Mouse (Mus musculus): ENCODE results near the gene Krt2.

- TF ChIP-seq POLR2A (IDR thresholded peaks at IDR 0.05; ENCODE audit: low read depth, low read length) (no peak), CTCF (IDR thresholded peaks at IDR 0.05; ENCODE audit: borderline replicate concordance, insufficient read depth, low read length) (no peak)
These were observed 34.6 kb upstream of the Krt2 start for GRCm38 (mm10) chr15:101852571-101852970.

Measured in embryonic fibroblast, embryonic 13.5 days (primary cell).